Mouse (Mus musculus) ES-E14 (cell line): Measurements from ENCODE around the gene Etfa. TPM values are rescaled to one million over a fixed set of nuclear protein-coding genes. Genes with fewer than 3 reads are reported as not detected.

Experiments used
- DNase-seq: peaks from one replicate; pipeline ENCODE4 v3.0.0-alpha.2; 2013; ENCODE audit warnings: low read depth, low spot score
- H3K27ac ChIP-seq: 2 replicates; pipeline ENCODE4 v1.5.1; 2012; ENCODE audit warnings: low read depth, mild to moderate bottlenecking, low read length, moderate library complexity, mixed read lengths; ENCODE audit not compliant: poor library complexity, insufficient read depth, severe bottlenecking
- H3K36me3 ChIP-seq: 2 replicates; pipeline ENCODE4 v1.6.1; 2012; ENCODE audit warnings: mild to moderate bottlenecking, low read length, moderate library complexity, mixed read lengths; ENCODE audit not compliant: control insufficient read depth, poor library complexity, insufficient read depth, severe bottlenecking
- H3K4me1 ChIP-seq, 2 experiments: fragments of 150-350 bp in 1 of 2; sonication (generic) in 1 of 2; 2 replicates each; pipeline ENCODE4 v1.6.1; 2012; ENCODE audit warnings: low read length in 2 of 2, mild to moderate bottlenecking in 1 of 2, mixed read lengths in 1 of 2; ENCODE audit not compliant: control insufficient read depth in 2 of 2, insufficient read depth in 2 of 2, poor library complexity in 1 of 2
- H3K4me3 ChIP-seq, 2 experiments: fragments of 150-350 bp in 1 of 2; sonication (generic) in 1 of 2; 2 replicates each; pipeline ENCODE4 v1.5.1; 2012; ENCODE audit warnings: low read length in 2 of 2, low read depth in 1 of 2, mild to moderate bottlenecking in 1 of 2, mixed read lengths in 1 of 2; ENCODE audit not compliant: insufficient read depth in 1 of 2, poor library complexity in 1 of 2, severe bottlenecking in 1 of 2
- H3K9ac ChIP-seq: 2 replicates; pipeline ENCODE4 v1.6.1; 2012; ENCODE audit warnings: low read depth, mild to moderate bottlenecking, low read length, mixed read lengths; ENCODE audit not compliant: poor library complexity, insufficient read depth, severe bottlenecking
- H3K9me3 ChIP-seq: fragments of 150-350 bp; sonication (generic); 2 replicates; pipeline ENCODE4 v1.6.1; 2012; ENCODE audit warnings: low read depth, mild to moderate bottlenecking, low read length; ENCODE audit not compliant: control insufficient read depth, insufficient read depth
- CHD2 ChIP-seq: IDR thresholded peaks from 2 replicates; pipeline ENCODE4 v1.6.1; 2014; ENCODE audit warnings: mild to moderate bottlenecking, low read depth, low read length, inconsistent platforms
- HCFC1 ChIP-seq: IDR thresholded peaks from 2 replicates; pipeline ENCODE4 v1.6.1; 2012; ENCODE audit warnings: low read length, inconsistent platforms, borderline replicate concordance; ENCODE audit not compliant: insufficient read depth
- MAFK ChIP-seq: IDR thresholded peaks from 2 replicates; pipeline ENCODE4 v1.6.1; 2014; ENCODE audit warnings: mild to moderate bottlenecking, low read depth, low read length, inconsistent platforms; ENCODE audit not compliant: insufficient read depth
- ZC3H11A ChIP-seq: IDR thresholded peaks from 2 replicates; pipeline ENCODE4 v1.6.1; 2012; ENCODE audit warnings: low read depth, mild to moderate bottlenecking, inconsistent platforms, low read length, borderline replicate concordance
- ZNF384 ChIP-seq: IDR thresholded peaks from 2 replicates; pipeline ENCODE4 v1.6.1; 2012; ENCODE audit warnings: low read depth, low read length, inconsistent platforms
- in situ Hi-C, 2 experiments: fragments of 600-800 bp; cut with MboI; formaldehyde crosslinking; loops; one replicate each; pipeline ENCODE4 v1.15.1; 2025; ENCODE audit warnings: low sequenced_read_pairs in 2 of 2, inconsistent platforms in 1 of 2; ENCODE audit not compliant: unreplicated experiment in 2 of 2
- total RNA-seq: library from RNA; depleted of rRNA; stranded (reverse); fragments of 300-350 nt; gene quantifications from 2 replicates; pipeline ENCODE4 v1.2.3, GENCODE M21; 2012

Gene Etfa
- total RNA-seq, 1 experiment, result 34.0 TPM

DNA sequence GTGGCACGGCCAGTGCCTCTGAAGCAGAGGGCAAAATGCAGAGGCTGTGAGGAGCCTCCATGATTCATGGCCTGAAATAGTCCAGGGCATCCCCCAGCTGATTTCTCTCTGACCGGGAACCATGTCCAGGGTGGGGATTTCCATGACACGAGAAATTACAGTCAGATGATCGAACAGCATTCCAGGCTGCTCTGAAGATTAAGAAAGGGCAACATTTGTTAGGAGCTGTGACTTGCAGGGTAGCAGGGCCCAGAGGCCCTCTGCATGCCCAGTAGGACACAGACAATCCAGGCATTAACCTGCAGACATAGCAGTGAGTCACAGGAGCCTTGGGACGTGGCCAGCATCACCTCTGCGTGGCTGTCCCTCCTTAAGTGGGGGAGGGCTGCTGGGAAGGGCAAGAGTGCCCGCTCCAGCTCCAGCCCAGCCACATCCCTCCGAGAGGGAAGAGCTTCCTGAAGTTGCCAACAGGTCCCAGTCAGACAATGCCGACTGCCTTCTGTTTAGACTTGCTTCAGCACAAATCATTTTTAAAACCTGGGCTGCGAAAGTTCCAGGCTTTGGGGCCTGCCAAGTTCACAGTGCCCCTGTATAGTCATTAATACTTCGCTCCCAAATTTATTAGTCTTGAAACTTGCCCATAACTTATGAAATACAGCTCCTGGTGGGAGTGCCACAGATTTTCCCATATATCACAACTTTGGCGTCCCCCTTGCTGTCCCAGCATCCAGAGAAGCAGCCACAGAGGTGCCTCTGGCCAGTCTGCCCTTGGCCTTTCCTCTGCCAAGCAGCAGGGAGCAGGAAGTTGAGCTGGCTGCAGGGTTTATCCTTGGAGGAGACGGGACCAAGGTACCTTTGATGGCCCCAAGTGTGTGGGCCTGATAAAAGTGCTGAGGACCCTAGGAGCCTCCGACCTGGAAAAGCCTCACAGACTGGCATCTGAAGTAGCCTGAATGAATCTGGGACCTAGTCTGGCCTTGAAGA lies 79.4 kb downstream of the Etfa start:
- Histone ChIP-seq H3K27ac (no peak overlapping the region), H3K4me3 (no peak overlapping the region), H3K36me3 (no peaks in the 10 kb centered on the region), H3K9me3 (no peaks in the 10 kb centered on the region), H3K4me1 (peaks cover 0 to 4% of the 10 kb centered on the region in 2 experiments; a peak in 2 of 4 replicates), H3K9ac (no peak overlapping the region)
- DNase-seq, result no peak
- TF ChIP-seq ZNF384, result no peak
- TF ChIP-seq HCFC1, result no peak
- no peak for TF ChIP-seq CHD2
- no peak for TF ChIP-seq MAFK
- no peak for TF ChIP-seq ZC3H11A
- in situ Hi-C loops, result loop anchor here in 1 of 2 experiments (10.0 kb wide), 1 partner anchor 92 kb away; no protein-coding TSS in a partner anchor

DNA sequence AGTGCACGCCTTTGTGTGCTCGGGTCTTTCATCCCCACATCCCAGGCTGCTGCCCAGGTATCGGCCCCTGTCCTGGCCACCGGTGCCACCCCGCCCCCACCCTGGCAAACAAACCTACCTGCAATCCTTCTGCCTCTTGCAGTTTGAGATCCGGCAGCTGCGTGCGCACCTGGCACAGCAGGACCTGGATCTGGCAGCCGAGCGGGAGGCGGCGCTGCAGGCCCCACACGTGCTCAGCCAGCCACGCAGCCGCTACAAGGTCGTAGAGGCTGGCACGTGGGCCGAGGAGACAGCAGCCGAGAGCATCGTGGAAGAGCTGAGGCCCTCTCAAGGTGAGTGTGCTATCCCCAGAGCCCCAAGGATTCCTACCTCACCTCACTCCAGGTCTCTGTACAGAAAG lies 81.9 kb downstream of the Etfa start:
- no peak overlapping the region for H3K27ac ChIP-seq
- H3K36me3 ChIP-seq, result no peaks in the 10 kb centered on the region
- TF ChIP-seq HCFC1 (no peak), MAFK (no peak), ZC3H11A (0 out of 2 replicates have a peak, but pooled peaks have one; percentile 8)
- DNase-seq, result peak; percentile 25
- in situ Hi-C loops, result loop anchor here in 1 of 2 experiments (10.0 kb wide), 1 partner anchor 95 kb away; no protein-coding TSS in a partner anchor
- peaks cover 2 to 4% of the 10 kb centered on the region in 2 experiments; a peak in 2 of 4 replicates for H3K4me1 ChIP-seq
- peak overlapping the region; percentile 44 to 52 for H3K4me3 ChIP-seq
- H3K9ac ChIP-seq, result peak overlapping the region; percentile 57
- no peaks in the 10 kb centered on the region for H3K9me3 ChIP-seq

DNA sequence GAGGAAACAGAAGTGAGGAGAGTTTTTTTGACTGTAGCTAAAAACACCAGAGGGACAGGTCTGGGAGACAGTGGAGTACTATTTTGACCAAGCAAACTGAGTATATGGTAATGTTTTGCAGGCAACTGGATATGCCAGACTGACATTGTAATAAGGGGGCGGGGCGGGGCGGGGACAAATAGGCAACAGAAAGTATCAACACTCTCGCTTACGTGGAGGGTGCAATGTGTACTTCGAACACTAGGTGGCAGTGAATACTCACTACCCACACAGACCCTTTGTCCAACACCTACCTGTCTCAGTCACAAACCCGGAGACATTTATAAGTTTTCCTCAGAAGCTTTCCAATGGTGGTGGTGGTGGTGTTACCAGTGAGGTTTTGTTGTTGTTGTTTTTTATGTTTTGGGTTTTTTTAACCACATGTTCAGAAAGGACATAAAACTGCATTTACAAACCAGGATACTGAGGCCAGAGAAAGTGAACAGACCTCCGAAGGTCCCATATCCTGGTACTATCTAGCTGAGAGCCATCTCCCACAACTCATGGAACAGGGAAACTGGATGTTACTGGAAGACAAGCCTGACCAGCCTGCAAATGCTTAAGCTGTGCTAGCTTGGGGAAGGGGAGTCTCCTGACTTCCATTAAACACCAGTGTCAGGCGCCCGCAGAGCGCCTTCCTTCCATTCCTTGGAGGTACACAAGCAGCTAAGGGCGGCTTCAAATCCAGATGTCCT lies 82.6 kb downstream of the Etfa start:
- Histone ChIP-seq H3K9ac (peak overlapping the region; percentile 57; the same call in 1 of the 2 replicates), H3K27ac (no peak overlapping the region), H3K4me3 (peak overlapping the region; percentile 44 to 52; a peak in 2 of 4 replicates)

DNA sequence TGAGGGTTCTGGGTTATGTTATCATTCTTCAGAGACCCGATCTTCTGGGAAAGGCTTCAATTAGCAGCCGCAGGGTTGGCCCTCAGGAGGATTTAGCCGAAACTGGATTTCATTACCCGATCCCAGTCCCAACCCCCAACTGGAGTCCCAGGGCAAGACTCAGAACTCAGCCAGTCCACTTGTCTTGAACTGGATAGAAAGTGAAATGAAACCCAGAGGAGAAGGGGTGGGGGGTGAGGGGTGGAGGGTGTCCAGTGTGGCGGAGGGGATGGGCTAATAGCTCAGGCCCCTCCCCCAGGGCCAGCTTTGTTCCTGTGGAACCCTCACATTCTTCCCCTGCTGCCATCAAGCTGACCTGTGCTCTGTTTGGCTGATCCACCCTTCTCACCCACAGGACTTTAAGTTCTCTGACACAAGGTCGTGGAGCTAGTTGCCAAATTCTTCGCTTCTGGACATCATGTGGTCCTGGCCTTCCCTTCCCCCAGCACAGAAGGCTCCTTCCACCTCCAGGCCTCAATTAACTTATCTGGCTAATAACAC lies 86.7 kb downstream of the Etfa start:
- Histone ChIP-seq H3K4me3 (no peak overlapping the region), H3K4me1 (peaks cover 3 to 12% of the 10 kb centered on the region in 2 experiments; a peak in 3 of 4 replicates), H3K9ac (no peak overlapping the region), H3K27ac (no peak overlapping the region), H3K36me3 (no peaks in the 10 kb centered on the region), H3K9me3 (no peaks in the 10 kb centered on the region)
- in situ Hi-C loops, result no loop called here
- no peak for DNase-seq
- TF ChIP-seq ZNF384 (no peak), MAFK (no peak), HCFC1 (no peak), ZC3H11A (no peak), CHD2 (no peak)

More for the DNA sequence above, 82.6 kb downstream of the Etfa start:
- no peaks in the 10 kb centered on the region for H3K36me3 ChIP-seq
- TF ChIP-seq HCFC1 (no peak), ZC3H11A (peak; percentile 66; the same call in 1 of the 2 replicates), ZNF384 (no peak), CHD2 (no peak), MAFK (no peak)
- in situ Hi-C loops, result no loop called here
- peaks cover 2 to 9% of the 10 kb centered on the region in 2 experiments; a peak in 3 of 4 replicates for H3K4me1 ChIP-seq
- DNase-seq, result peak; percentile 90
- H3K9me3 ChIP-seq, result no peaks in the 10 kb centered on the region
